Mouse (Mus musculus) MEL (cell line): ENCODE results near the gene Skap2.

Experiments
- CTCF ChIP-seq, 3 experiments: IDR thresholded peaks in 2 of 3; conservative IDR thresholded peaks in 1 of 3; 2 replicates each; pipeline ENCODE4 v1.5.1; 2011 to 2012; ENCODE audit warnings: low read length in 3 of 3, low read depth in 2 of 3, mild to moderate bottlenecking in 2 of 3, improper control_type of control experiment in 1 of 3, inconsistent platforms in 1 of 3, mixed read lengths in 1 of 3, moderate library complexity in 1 of 3; ENCODE audit not compliant: control insufficient read depth in 1 of 3, insufficient read depth in 1 of 3, poor library complexity in 1 of 3, severe bottlenecking in 1 of 3
- EP300 ChIP-seq, 2 experiments: IDR thresholded peaks; 2 replicates each; pipeline ENCODE4 v1.6.1; 2011; ENCODE audit warnings: improper control_type of control experiment in 2 of 2, low read length in 2 of 2, low read depth in 1 of 2, mild to moderate bottlenecking in 1 of 2
- ETS1 ChIP-seq: IDR thresholded peaks from 2 replicates; pipeline ENCODE4 v1.6.1; 2012; ENCODE audit warnings: low read depth, mild to moderate bottlenecking, inconsistent platforms, low read length, improper control_type of control experiment, moderate library complexity
- GATA1 ChIP-seq: IDR thresholded peaks from 2 replicates; pipeline ENCODE4 v1.6.1; 2011; ENCODE audit warnings: low read depth, low read length, improper control_type of control experiment
- MAFK ChIP-seq: IDR thresholded peaks from 2 replicates; pipeline ENCODE4 v1.6.1; 2011; ENCODE audit warnings: low read depth, mild to moderate bottlenecking, low read length, improper control_type of control experiment, borderline replicate concordance
- NRF1 ChIP-seq: IDR thresholded peaks from 2 replicates; pipeline ENCODE4 v1.6.1; 2014; ENCODE audit warnings: low read depth, mild to moderate bottlenecking, inconsistent platforms, low read length, improper control_type of control experiment, moderate library complexity; ENCODE audit not compliant: poor library complexity, insufficient read depth, severe bottlenecking
- POLR2A ChIP-seq, 2 experiments: IDR thresholded peaks; 2 replicates each; pipeline ENCODE4 v1.6.1; 2011 to 2012; ENCODE audit warnings: low read length in 2 of 2, mild to moderate bottlenecking in 2 of 2, control low read depth in 1 of 2, improper control_type of control experiment in 1 of 2, low read depth in 1 of 2, moderate library complexity in 1 of 2; ENCODE audit not compliant: control insufficient read depth in 1 of 2, insufficient read depth in 1 of 2, poor library complexity in 1 of 2
- TAL1 ChIP-seq: IDR thresholded peaks from 2 replicates; pipeline ENCODE4 v1.6.1; 2012; ENCODE audit warnings: mild to moderate bottlenecking, inconsistent platforms, low read length, moderate library complexity, mixed read lengths

GRCm38 (mm10) chr6:51890356-51890755, 122.0 kb downstream of the Skap2 start:
- TF ChIP-seq POLR2A (IDR thresholded peaks at IDR 0.05; ENCODE audit: control insufficient read depth in 1 of 2, insufficient read depth in 1 of 2, low read depth in 1 of 2, low read length in 2 of 2, poor library complexity in 1 of 2), result no peak
- TF ChIP-seq MAFK, result no peak
- TF ChIP-seq EP300 (IDR thresholded peaks at IDR 0.05; ENCODE audit: low read depth in 1 of 2, low read length in 2 of 2), result no peak
- TF ChIP-seq TAL1, result no peak
- no peak for TF ChIP-seq GATA1
- no peak for TF ChIP-seq ETS1
- no peak for TF ChIP-seq CTCF (IDR thresholded peaks at IDR 0.05 in 2 of 3, conservative IDR thresholded peaks at IDR 0.05 in 1 of 3; ENCODE audit: control insufficient read depth in 1 of 3, insufficient read depth in 1 of 3, low read depth in 2 of 3, low read length in 3 of 3, poor library complexity in 1 of 3, severe bottlenecking in 1 of 3)
- no peak for TF ChIP-seq NRF1
